Mouse (Mus musculus): ENCODE measurements around the gene B9d1. TPM values are rescaled to one million over a fixed set of nuclear protein-coding genes. Genes with fewer than 3 reads are reported as not detected.

Gene B9d1
- polyA plus RNA-seq, 1 experiment, result 16.0 TPM

- no peak overlapping the region for H3K27ac ChIP-seq (ENCODE audit: control insufficient read depth, insufficient read depth, low read length)
- DNase-seq, result no peak
- H3K36me3 ChIP-seq (ENCODE audit: control insufficient read depth, insufficient read depth, low read length), result no peaks in the 10 kb centered on the region
- TF ChIP-seq POLR2A (IDR thresholded peaks at IDR 0.05; ENCODE audit: control insufficient read depth, extremely low read depth, insufficient read depth, low read length, poor library complexity) (no peak), CTCF (IDR thresholded peaks at IDR 0.05; ENCODE audit: borderline replicate concordance, control insufficient read depth, extremely low read depth, insufficient read depth, low read length, poor library complexity) (no peak)
- no peak overlapping the region for H3K4me3 ChIP-seq (ENCODE audit: control insufficient read depth, insufficient read depth, low read length)
- 0 out of 2 replicates have a peak, but pooled peaks cover 2% of the 10 kb centered on the region for H3K4me1 ChIP-seq (replicated peaks; ENCODE audit: control insufficient read depth, insufficient read depth, low read length)
- H3K27me3 ChIP-seq (ENCODE audit: control insufficient read depth, insufficient read depth, low read length), result no peaks in the 10 kb centered on the region
- WGBS, result 34% methylated on average over 1 of the region's 1 CpGs
Observed at GRCm38 (mm10) chr11:61517971-61518370, 13.0 kb downstream of the B9d1 start.

GRCm38 (mm10) chr11:61518871-61519270 is 13.9 kb downstream of the B9d1 start:
- no peaks in the 10 kb centered on the region for H3K36me3 ChIP-seq (ENCODE audit: control insufficient read depth, insufficient read depth, low read length)

GRCm38 (mm10) chr11:61519484-61520107 is 14.7 kb downstream of the B9d1 start:
- no peaks in the 10 kb centered on the region for H3K36me3 ChIP-seq (ENCODE audit: control insufficient read depth, insufficient read depth, low read length)
- 0 out of 2 replicates have a peak, but pooled peaks cover 2% of the 10 kb centered on the region for H3K4me1 ChIP-seq (replicated peaks; ENCODE audit: control insufficient read depth, insufficient read depth, low read length)
- TF ChIP-seq CTCF (IDR thresholded peaks at IDR 0.05; ENCODE audit: borderline replicate concordance, control insufficient read depth, extremely low read depth, insufficient read depth, low read length, poor library complexity) (no peak), POLR2A (IDR thresholded peaks at IDR 0.05; ENCODE audit: control insufficient read depth, extremely low read depth, insufficient read depth, low read length, poor library complexity) (no peak)
- 97% methylated on average over 3 of the region's 3 CpGs for WGBS
- H3K27ac ChIP-seq (ENCODE audit: control insufficient read depth, insufficient read depth, low read length), result no peak overlapping the region
- no peak for DNase-seq
- H3K27me3 ChIP-seq (ENCODE audit: control insufficient read depth, insufficient read depth, low read length), result no peaks in the 10 kb centered on the region
- H3K4me3 ChIP-seq (ENCODE audit: control insufficient read depth, insufficient read depth, low read length), result no peak overlapping the region

More at GRCm38 (mm10) chr11:61518871-61519270, 13.9 kb downstream of the B9d1 start:
- 0 out of 2 replicates have a peak, but pooled peaks cover 2% of the 10 kb centered on the region for H3K4me1 ChIP-seq (replicated peaks; ENCODE audit: control insufficient read depth, insufficient read depth, low read length)
- H3K4me3 ChIP-seq (ENCODE audit: control insufficient read depth, insufficient read depth, low read length), result no peak overlapping the region
- no peak overlapping the region for H3K27ac ChIP-seq (ENCODE audit: control insufficient read depth, insufficient read depth, low read length)
- TF ChIP-seq POLR2A (IDR thresholded peaks at IDR 0.05; ENCODE audit: control insufficient read depth, extremely low read depth, insufficient read depth, low read length, poor library complexity), result no peak
- TF ChIP-seq CTCF (IDR thresholded peaks at IDR 0.05; ENCODE audit: borderline replicate concordance, control insufficient read depth, extremely low read depth, insufficient read depth, low read length, poor library complexity), result no peak
- no peak for DNase-seq
- WGBS, result 93% methylated on average over 3 of the region's 3 CpGs
- H3K27me3 ChIP-seq (ENCODE audit: control insufficient read depth, insufficient read depth, low read length), result no peaks in the 10 kb centered on the region

- H3K27ac ChIP-seq (ENCODE audit: control insufficient read depth, insufficient read depth, low read length), result no peak overlapping the region
- no peaks in the 10 kb centered on the region for H3K27me3 ChIP-seq (ENCODE audit: control insufficient read depth, insufficient read depth, low read length)
- TF ChIP-seq POLR2A (IDR thresholded peaks at IDR 0.05; ENCODE audit: control insufficient read depth, extremely low read depth, insufficient read depth, low read length, poor library complexity) (no peak), CTCF (IDR thresholded peaks at IDR 0.05; ENCODE audit: borderline replicate concordance, control insufficient read depth, extremely low read depth, insufficient read depth, low read length, poor library complexity) (no peak)
- WGBS, result 89% methylated on average over 1 of the region's 1 CpGs
- H3K4me3 ChIP-seq (ENCODE audit: control insufficient read depth, insufficient read depth, low read length), result no peak overlapping the region
- no peak for DNase-seq
- H3K4me1 ChIP-seq (replicated peaks; ENCODE audit: control insufficient read depth, insufficient read depth, low read length), result no peaks in the 10 kb centered on the region
- H3K36me3 ChIP-seq (ENCODE audit: control insufficient read depth, insufficient read depth, low read length), result no peaks in the 10 kb centered on the region
Observed at GRCm38 (mm10) chr11:61526872-61527271, 21.9 kb downstream of the B9d1 start.

DNA sequence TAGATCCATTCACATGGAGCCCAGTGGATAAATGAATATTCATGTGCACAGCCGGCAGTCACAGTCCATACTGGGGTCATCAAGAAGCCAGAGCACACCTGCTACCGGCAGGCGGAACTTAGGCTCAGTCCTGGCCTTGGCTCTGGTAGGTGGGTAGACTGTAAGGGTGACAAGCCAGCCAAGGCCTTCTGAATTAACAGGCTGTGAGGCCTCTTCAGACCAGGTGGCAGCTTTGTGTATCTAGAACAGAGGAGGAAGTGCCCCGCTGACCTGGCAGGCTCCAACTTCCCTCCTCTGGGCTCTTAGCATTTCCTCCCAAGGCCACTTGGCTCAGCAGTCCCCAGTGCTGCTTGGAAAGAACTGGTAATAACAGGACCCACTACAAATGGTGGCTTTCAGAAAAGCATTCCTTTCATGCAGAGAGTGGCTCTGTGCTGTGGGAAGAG is 24.3 kb downstream of the B9d1 start:
- 39% methylated on average over 4 of the region's 4 CpGs for WGBS
- H3K27me3 ChIP-seq (ENCODE audit: control insufficient read depth, insufficient read depth, low read length), result no peaks in the 10 kb centered on the region
- no peaks in the 10 kb centered on the region for H3K36me3 ChIP-seq (ENCODE audit: control insufficient read depth, insufficient read depth, low read length)
- no peaks in the 10 kb centered on the region for H3K4me1 ChIP-seq (replicated peaks; ENCODE audit: control insufficient read depth, insufficient read depth, low read length)
- DNase-seq, result no peak
- H3K27ac ChIP-seq (ENCODE audit: control insufficient read depth, insufficient read depth, low read length), result no peak overlapping the region
- TF ChIP-seq CTCF (IDR thresholded peaks at IDR 0.05; ENCODE audit: borderline replicate concordance, control insufficient read depth, extremely low read depth, insufficient read depth, low read length, poor library complexity) (no peak), POLR2A (IDR thresholded peaks at IDR 0.05; ENCODE audit: control insufficient read depth, extremely low read depth, insufficient read depth, low read length, poor library complexity) (no peak)
- H3K4me3 ChIP-seq (ENCODE audit: control insufficient read depth, insufficient read depth, low read length), result no peak overlapping the region

DNA sequence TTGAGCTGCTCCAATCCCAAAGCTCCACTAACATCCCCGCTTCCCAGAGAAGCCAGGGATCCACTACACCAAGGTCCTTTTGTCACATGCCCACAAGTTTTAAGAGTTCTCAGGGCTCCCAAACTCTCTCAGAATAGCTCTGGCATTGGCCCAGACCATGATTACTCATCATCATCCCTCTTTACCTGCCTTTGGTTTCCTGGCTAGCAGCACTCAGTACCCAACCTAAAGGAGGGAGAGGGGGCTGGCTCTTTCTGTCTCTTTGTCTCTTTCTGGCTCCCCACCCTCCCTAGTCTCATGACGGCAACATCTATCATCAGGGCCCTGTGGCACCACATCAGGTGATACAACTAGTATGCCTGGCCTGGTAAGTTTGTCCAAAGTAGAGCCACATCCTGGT is 27.9 kb downstream of the B9d1 start:
- no peak for DNase-seq
- no peaks in the 10 kb centered on the region for H3K4me1 ChIP-seq (replicated peaks; ENCODE audit: control insufficient read depth, insufficient read depth, low read length)

More for the DNA sequence above, 27.9 kb downstream of the B9d1 start:
- Histone ChIP-seq H3K36me3 (ENCODE audit: control insufficient read depth, insufficient read depth, low read length) (no peaks in the 10 kb centered on the region), H3K27ac (ENCODE audit: control insufficient read depth, insufficient read depth, low read length) (no peak overlapping the region), H3K27me3 (ENCODE audit: control insufficient read depth, insufficient read depth, low read length) (no peaks in the 10 kb centered on the region), H3K4me3 (ENCODE audit: control insufficient read depth, insufficient read depth, low read length) (no peak overlapping the region)
- WGBS, result 79% methylated on average over 2 of the region's 2 CpGs
- TF ChIP-seq CTCF (IDR thresholded peaks at IDR 0.05; ENCODE audit: borderline replicate concordance, control insufficient read depth, extremely low read depth, insufficient read depth, low read length, poor library complexity) (no peak), POLR2A (IDR thresholded peaks at IDR 0.05; ENCODE audit: control insufficient read depth, extremely low read depth, insufficient read depth, low read length, poor library complexity) (no peak)

All from thymus, adult 2 months (tissue).